ENCODE assay signal across 15 mouse cellular contexts in genomic region chr1:11750607-11751006, GRCm38 (mm10).
DNase-seq lines count a peak whose midpoint lies in the region.
"Had no signal": no experiment of that assay in that cellular context is flagged by ENCODE, and none has a peak within 500 bp of the region (broad histone marks: within the 10 kb centered on the region; RNA-seq: fewer than 3 reads in every experiment).

No protein-coding gene starts in this region.

- peak; percentile 23 to 26 for DNase-seq in frontal cortex, postnatal 36 days (ENCODE audit: low spot score in 2 of 2)
- DNase-seq in frontal cortex, postnatal 10 days (ENCODE audit: low spot score in 2 of 2), result no peak
- DNase-seq in kidney, postnatal 4 days, result peak; percentile 14 to 23
- no peak for DNase-seq in kidney, postnatal 36 days
- DNase-seq in right cerebral cortex, postnatal 10 days (ENCODE audit: low spot score in 2 of 2), result peak; percentile 31 to 33
- DNase-seq in right cerebral cortex, postnatal 4 days, result no peak
- no peak for DNase-seq in urinary bladder, postnatal 10 days (ENCODE audit: low spot score)
- DNase-seq: adrenal gland, postnatal 25 days; cerebellum, adult 9-10 months; gastrocnemius, postnatal 10 days; heart, adult 11 months; layer of hippocampus, adult 9-11 months; left cerebral cortex, postnatal 4 days; thymus, adult 2 months; thymus, postnatal 4 days had no signal

Comparison
In these comparisons a context has a peak if more than half of its experiments do, and no peak if none do; other contexts are left out.
1. DNase-seq: peak in frontal cortex, postnatal 36 days (2 of 2), kidney, postnatal 4 days (2 of 2) and right cerebral cortex, postnatal 10 days (2 of 2); none in frontal cortex, postnatal 10 days (0 of 2), kidney, postnatal 36 days (0 of 2), right cerebral cortex, postnatal 4 days (single experiment) and urinary bladder, postnatal 10 days (single experiment).